Mouse (Mus musculus): ENCODE results near the gene Gm10721. TPM values are rescaled to one million over a fixed set of nuclear protein-coding genes. Genes with fewer than 3 reads are reported as not detected.
"Not testable (repeated sequence)": the region's sequence is repeated elsewhere in the genome, so short reads cannot be mapped to it uniquely, and the experiment has no call there.

Gm10721 gene
- polyA plus RNA-seq, 1 experiment from 2014 or later: not detected

DNA sequence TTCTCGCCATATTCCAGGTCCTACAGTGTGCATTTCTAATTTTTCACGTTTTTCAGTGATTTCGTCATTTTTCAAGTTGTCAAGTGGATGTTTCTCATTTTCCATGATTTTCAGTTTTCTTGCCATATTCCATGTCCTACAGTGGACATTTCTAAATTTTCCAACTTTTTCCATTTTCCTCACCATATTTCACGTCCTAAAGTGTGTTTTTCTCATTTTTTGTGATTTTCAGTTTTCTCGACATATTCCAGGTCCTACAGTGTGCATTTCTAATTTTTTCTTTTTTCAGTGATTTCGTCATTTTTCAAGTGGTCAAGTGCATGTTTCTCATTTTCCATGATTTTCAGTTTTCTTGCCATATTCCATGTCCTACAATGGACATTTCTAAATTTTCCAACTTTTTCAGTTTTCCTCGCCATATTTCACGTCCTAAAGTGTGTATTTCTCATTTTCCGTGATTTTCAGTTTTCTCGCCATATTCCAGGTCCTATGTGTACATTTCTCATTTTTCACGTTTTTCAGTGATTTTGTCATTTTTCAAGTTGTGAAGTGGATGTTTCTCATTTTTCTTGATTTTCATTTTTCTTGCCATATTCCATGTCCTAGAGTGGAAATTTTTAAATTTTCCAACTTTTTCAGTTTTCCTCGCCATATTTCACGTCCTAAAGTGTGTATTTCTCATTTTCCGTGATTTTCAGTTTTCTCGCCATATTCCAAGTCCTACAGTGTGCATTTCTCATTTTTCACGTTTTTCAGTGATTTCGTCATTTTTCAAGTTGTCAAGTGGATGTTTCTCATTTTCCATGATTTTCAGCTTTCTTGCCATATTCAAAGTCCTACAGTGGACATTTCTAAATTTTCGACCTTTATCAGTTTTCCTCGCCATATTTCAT lies 7.1 kb downstream of the Gm10721 start:
- H3K4me1 ChIP-seq (ENCODE audit: control insufficient read depth in 2 of 2, insufficient read depth in 2 of 2, low read length in 2 of 2); H3K36me3 ChIP-seq (ENCODE audit: control insufficient read depth, insufficient read depth, low read length); H3K4me3 ChIP-seq (ENCODE audit: control insufficient read depth in 1 of 2, insufficient read depth in 1 of 2, low read depth in 1 of 2, low read length in 2 of 2); H3K9me3 ChIP-seq (ENCODE audit: control insufficient read depth, low read length); H3K27ac ChIP-seq (replicated peaks in 1 of 2; ENCODE audit: control insufficient read depth in 1 of 2, insufficient read depth in 1 of 2, low read depth in 2 of 2, low read length in 2 of 2); H3K9ac ChIP-seq (ENCODE audit: low read length); H3K4me2 ChIP-seq (ENCODE audit: low read length); H3K27me3 ChIP-seq (ENCODE audit: control insufficient read depth, insufficient read depth, low read length): not testable (repeated sequence)
- ATAC-seq (ENCODE audit: insufficient number of reproducible peaks, insufficient read depth, low FRiP score, low read depth): peak; percentile 64; the same call in 1 of the 2 replicates
- 74% methylated on average over 11 of the region's 19 CpGs for WGBS

DNA sequence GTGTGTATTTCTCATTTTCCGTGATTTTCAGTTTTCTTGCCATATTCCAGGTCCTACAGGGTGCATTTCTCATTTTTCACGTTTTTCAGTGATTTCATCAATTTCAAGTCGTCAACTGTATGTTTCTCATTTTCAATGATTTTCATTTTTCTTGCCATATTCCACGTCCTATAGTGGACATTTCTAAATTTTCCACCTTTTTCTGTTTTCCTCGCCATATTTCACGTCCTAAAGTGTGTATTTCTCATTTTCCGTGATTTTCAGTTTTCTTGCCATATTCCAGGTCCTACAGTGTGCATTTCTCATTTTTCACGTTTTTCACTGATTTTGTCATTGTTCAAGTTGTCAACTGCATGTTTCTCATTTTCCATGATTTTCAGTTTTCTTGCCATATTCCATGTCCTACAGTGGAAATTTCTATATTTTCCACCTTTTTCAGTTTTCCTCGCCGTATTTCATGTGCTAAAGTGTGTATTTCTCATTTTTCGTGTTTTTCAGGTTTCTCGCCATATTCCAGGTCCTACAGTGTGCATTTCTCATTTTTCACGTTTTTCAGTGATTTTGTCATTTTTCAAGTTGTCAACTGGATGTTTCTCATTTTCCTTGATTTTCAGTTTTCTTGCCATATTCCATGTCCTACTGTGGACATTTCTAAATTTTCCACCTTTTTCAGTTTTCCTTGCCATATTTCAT lies 9.5 kb downstream of the Gm10721 start:
- H3K4me1 ChIP-seq (ENCODE audit: control insufficient read depth in 2 of 2, insufficient read depth in 2 of 2, low read length in 2 of 2); H3K36me3 ChIP-seq (ENCODE audit: control insufficient read depth, insufficient read depth, low read length); H3K27me3 ChIP-seq (ENCODE audit: control insufficient read depth, insufficient read depth, low read length); H3K9me3 ChIP-seq (ENCODE audit: control insufficient read depth, low read length); H3K9ac ChIP-seq (ENCODE audit: low read length); H3K27ac ChIP-seq (replicated peaks in 1 of 2; ENCODE audit: control insufficient read depth in 1 of 2, insufficient read depth in 1 of 2, low read depth in 2 of 2, low read length in 2 of 2); ATAC-seq (ENCODE audit: insufficient number of reproducible peaks, insufficient read depth, low FRiP score, low read depth); H3K4me2 ChIP-seq (ENCODE audit: low read length); H3K4me3 ChIP-seq (ENCODE audit: control insufficient read depth in 1 of 2, insufficient read depth in 1 of 2, low read depth in 1 of 2, low read length in 2 of 2): not testable (repeated sequence)
- WGBS: 67% methylated on average over 9 of the region's 13 CpGs

DNA sequence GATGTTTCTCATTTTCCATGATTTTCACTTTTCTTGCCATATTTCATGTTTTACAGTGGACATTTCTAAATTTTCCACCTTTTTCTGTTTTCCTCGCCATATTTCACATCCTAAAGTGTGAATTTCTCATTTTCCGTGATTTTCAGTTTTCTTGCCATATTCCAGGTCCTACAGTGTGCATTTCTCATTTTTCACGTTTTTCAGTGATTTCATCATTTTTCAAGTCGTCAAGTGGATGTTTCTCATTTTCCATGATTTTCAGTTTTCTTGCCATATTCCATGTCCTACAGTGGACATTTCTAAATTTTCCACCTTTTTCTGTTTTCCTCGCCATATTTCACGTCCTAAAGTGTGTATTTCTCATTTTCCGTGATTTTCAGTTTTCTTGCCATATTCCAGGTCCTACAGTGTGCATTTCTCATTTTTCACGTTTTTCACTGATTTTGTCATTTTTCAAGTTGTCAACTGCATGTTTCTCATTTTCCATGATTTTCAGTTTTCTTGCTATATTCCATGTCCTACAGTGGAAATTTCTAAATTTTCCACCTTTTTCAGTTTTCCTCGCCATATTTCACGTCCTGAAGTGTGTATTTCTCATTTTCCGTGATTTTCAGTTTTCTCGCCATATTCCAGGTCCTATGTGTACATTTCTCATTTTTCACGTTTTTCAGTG lies 10.5 kb downstream of the Gm10721 start, which contains the start of gene Gm10718:
TSS of gene Gm10718 (plus strand) at position 236 of the 673 bp plus-strand sequence.
- H3K27ac ChIP-seq (replicated peaks in 1 of 2; ENCODE audit: control insufficient read depth in 1 of 2, insufficient read depth in 1 of 2, low read depth in 2 of 2, low read length in 2 of 2); H3K4me2 ChIP-seq (ENCODE audit: low read length); H3K9me3 ChIP-seq (ENCODE audit: control insufficient read depth, low read length); ATAC-seq (ENCODE audit: insufficient number of reproducible peaks, insufficient read depth, low FRiP score, low read depth); H3K9ac ChIP-seq (ENCODE audit: low read length); H3K36me3 ChIP-seq (ENCODE audit: control insufficient read depth, insufficient read depth, low read length); H3K4me3 ChIP-seq (ENCODE audit: control insufficient read depth in 1 of 2, insufficient read depth in 1 of 2, low read depth in 1 of 2, low read length in 2 of 2); H3K4me1 ChIP-seq (ENCODE audit: control insufficient read depth in 2 of 2, insufficient read depth in 2 of 2, low read length in 2 of 2); H3K27me3 ChIP-seq (ENCODE audit: control insufficient read depth, insufficient read depth, low read length): not testable (repeated sequence)
- 73% methylated on average over 9 of the region's 13 CpGs for WGBS

- H3K27me3 ChIP-seq (ENCODE audit: control insufficient read depth, insufficient read depth, low read length); H3K4me1 ChIP-seq (ENCODE audit: control insufficient read depth in 2 of 2, insufficient read depth in 2 of 2, low read length in 2 of 2); H3K4me3 ChIP-seq (ENCODE audit: control insufficient read depth in 1 of 2, insufficient read depth in 1 of 2, low read depth in 1 of 2, low read length in 2 of 2); H3K4me2 ChIP-seq (ENCODE audit: low read length); H3K9ac ChIP-seq (ENCODE audit: low read length); H3K27ac ChIP-seq (replicated peaks in 1 of 2; ENCODE audit: control insufficient read depth in 1 of 2, insufficient read depth in 1 of 2, low read depth in 2 of 2, low read length in 2 of 2); H3K36me3 ChIP-seq (ENCODE audit: control insufficient read depth, insufficient read depth, low read length); ATAC-seq (ENCODE audit: insufficient number of reproducible peaks, insufficient read depth, low FRiP score, low read depth); H3K9me3 ChIP-seq (ENCODE audit: control insufficient read depth, low read length): not testable (repeated sequence)
- WGBS: 60% methylated on average over 15 of the region's 16 CpGs
Measured at GRCm38 (mm10) chr9:3023985-3024648, 11.2 kb downstream of the Gm10721 start.

DNA sequence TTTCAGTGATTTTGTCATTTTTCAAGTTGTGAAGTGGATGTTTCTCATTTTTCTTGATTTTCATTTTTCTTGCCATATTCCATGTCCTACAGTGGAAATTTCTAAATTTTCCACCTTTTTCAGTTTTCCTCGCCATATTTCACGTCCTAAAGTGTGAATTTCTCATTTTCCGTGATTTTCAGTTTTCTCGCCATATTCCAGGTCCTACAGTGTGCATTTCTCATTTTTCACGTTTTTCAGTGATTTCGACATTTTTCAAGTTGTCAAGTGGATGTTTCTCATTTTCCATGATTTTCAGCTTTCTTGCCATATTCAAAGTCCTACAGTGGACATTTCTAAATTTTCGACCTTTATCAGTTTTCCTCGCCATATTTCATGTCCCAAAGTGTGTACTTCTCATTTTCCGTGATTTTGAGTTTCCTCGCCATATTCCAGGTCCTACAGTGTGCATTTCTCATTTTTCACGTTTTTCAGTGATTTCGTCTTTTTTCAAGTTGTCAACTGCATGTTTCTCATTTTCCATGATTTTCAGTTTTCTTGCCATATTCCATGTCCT lies 12.1 kb downstream of the Gm10721 start, which contains the start of gene Gm10717:
TSS of gene Gm10717 (plus strand) at position 506 of the 556 bp plus-strand sequence.
- H3K9ac ChIP-seq (ENCODE audit: low read length); H3K27me3 ChIP-seq (ENCODE audit: control insufficient read depth, insufficient read depth, low read length); H3K4me2 ChIP-seq (ENCODE audit: low read length); H3K27ac ChIP-seq (replicated peaks in 1 of 2; ENCODE audit: control insufficient read depth in 1 of 2, insufficient read depth in 1 of 2, low read depth in 2 of 2, low read length in 2 of 2); H3K4me3 ChIP-seq (ENCODE audit: control insufficient read depth in 1 of 2, insufficient read depth in 1 of 2, low read depth in 1 of 2, low read length in 2 of 2); ATAC-seq (ENCODE audit: insufficient number of reproducible peaks, insufficient read depth, low FRiP score, low read depth); H3K9me3 ChIP-seq (ENCODE audit: control insufficient read depth, low read length); H3K4me1 ChIP-seq (ENCODE audit: control insufficient read depth in 2 of 2, insufficient read depth in 2 of 2, low read length in 2 of 2); H3K36me3 ChIP-seq (ENCODE audit: control insufficient read depth, insufficient read depth, low read length): not testable (repeated sequence)
- WGBS: 65% methylated on average over 12 of the region's 12 CpGs

DNA sequence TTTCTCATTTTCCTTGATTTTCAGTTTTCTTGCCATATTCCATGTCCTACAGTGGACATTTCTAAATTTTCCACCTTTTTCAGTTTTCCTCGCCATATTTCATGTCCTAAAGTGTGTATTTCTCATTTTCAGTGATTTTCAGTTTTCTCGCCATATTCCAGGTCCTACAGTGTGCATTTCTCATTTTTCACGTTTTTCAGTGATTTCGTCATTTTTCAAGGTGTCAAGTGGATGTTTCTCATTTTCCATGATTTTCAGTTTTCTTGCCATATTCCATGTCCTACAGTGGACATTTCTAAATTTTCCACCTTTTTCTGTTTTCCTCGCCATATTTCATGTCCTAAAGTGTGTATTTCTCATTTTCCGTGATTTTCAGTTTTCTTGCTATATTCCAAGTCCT lies 12.7 kb downstream of the Gm10721 start:
- H3K4me1 ChIP-seq (ENCODE audit: control insufficient read depth in 2 of 2, insufficient read depth in 2 of 2, low read length in 2 of 2); H3K9ac ChIP-seq (ENCODE audit: low read length); H3K36me3 ChIP-seq (ENCODE audit: control insufficient read depth, insufficient read depth, low read length); H3K4me3 ChIP-seq (ENCODE audit: control insufficient read depth in 1 of 2, insufficient read depth in 1 of 2, low read depth in 1 of 2, low read length in 2 of 2); H3K4me2 ChIP-seq (ENCODE audit: low read length); H3K27me3 ChIP-seq (ENCODE audit: control insufficient read depth, insufficient read depth, low read length); ATAC-seq (ENCODE audit: insufficient number of reproducible peaks, insufficient read depth, low FRiP score, low read depth); H3K27ac ChIP-seq (replicated peaks in 1 of 2; ENCODE audit: control insufficient read depth in 1 of 2, insufficient read depth in 1 of 2, low read depth in 2 of 2, low read length in 2 of 2); H3K9me3 ChIP-seq (ENCODE audit: control insufficient read depth, low read length): not testable (repeated sequence)
- WGBS: 62% methylated on average over 4 of the region's 6 CpGs

DNA sequence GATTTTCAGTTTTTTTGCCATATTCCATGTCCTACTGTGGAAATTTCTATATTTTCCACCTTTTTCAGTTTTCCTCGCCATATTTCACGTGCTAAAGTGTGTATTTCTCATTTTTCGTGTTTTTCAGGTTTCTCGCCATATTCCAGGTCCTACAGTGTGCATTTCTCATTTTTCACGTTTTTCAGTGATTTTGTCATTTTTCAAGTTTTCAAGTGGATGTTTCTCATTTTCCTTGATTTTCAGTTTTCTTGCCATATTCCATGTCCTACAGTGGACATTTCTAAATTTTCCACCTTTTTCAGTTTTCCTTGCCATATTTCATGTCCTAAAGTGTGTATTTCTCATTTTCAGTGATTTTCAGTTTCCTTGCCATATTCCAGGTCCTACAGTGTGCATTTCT lies 13.2 kb downstream of the Gm10721 start:
- not testable (repeated sequence) for H3K27ac ChIP-seq (replicated peaks in 1 of 2; ENCODE audit: control insufficient read depth in 1 of 2, insufficient read depth in 1 of 2, low read depth in 2 of 2, low read length in 2 of 2); H3K9ac ChIP-seq (ENCODE audit: low read length); H3K4me3 ChIP-seq (ENCODE audit: control insufficient read depth in 1 of 2, insufficient read depth in 1 of 2, low read depth in 1 of 2, low read length in 2 of 2); H3K4me2 ChIP-seq (ENCODE audit: low read length); H3K4me1 ChIP-seq (ENCODE audit: control insufficient read depth in 2 of 2, insufficient read depth in 2 of 2, low read length in 2 of 2); H3K9me3 ChIP-seq (ENCODE audit: control insufficient read depth, low read length); H3K36me3 ChIP-seq (ENCODE audit: control insufficient read depth, insufficient read depth, low read length); ATAC-seq (ENCODE audit: insufficient number of reproducible peaks, insufficient read depth, low FRiP score, low read depth); H3K27me3 ChIP-seq (ENCODE audit: control insufficient read depth, insufficient read depth, low read length)
- 68% methylated on average over 5 of the region's 5 CpGs for WGBS

Measured in heart, embryonic 14.5 days (tissue).